29 mouse cellular contexts compared by ENCODE assay signal in the genomic region with DNA sequence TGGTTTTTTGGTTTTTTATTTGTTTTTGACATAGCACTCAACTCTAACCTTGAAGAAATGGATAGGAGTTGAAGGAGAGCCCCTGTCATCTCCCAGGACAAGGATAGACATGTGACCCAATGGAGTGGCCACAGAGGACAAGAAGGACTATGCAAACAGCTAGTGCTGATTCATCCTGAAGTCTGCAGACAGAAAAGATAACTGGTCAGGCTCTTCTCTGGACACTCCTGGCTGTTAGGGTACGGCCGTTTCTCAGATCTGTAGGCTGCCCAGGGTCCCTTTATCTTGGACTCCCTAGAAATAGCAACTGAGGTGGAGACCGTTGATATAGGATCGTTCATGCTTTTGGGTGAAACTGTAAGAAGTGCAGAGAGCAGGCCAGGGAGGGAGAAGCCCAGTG. TPM values are rescaled to one million over a fixed set of nuclear protein-coding genes. Genes with fewer than 3 reads are reported as not detected.
DNase-seq lines count a peak whose midpoint lies in the region; ATAC-seq and TF ChIP-seq lines count a peak whose summit lies in the region.
"Had no signal": no experiment of that assay in that cellular context is flagged by ENCODE, and none has a peak within 500 bp of the region (broad histone marks: within the 10 kb centered on the region; RNA-seq: fewer than 3 reads in every experiment).

No protein-coding gene starts in this region.

- H3K4me3 ChIP-seq in heart, embryonic 10.5 days = no peak overlapping the region
- H3K4me3 ChIP-seq in liver, embryonic 12.5 days = peak overlapping the region; percentile 25; the same call in 1 of the 2 replicates
- H3K4me3 ChIP-seq in liver, postnatal 0 days (ENCODE audit: low read depth, low read length) = no peak overlapping the region
- H3K4me3 ChIP-seq in layer of hippocampus, adult 2 months = no peak overlapping the region
- H3K4me3 ChIP-seq: embryonic facial prominence, embryonic 10.5 days; embryonic facial prominence, embryonic 15.5 days; forebrain, embryonic 10.5 days; forebrain, embryonic 15.5 days; intestine, embryonic 15.5 days; limb, embryonic 10.5 days; limb, embryonic 15.5 days; lung, embryonic 15.5 days; midbrain, embryonic 10.5 days; midbrain, embryonic 15.5 days had no signal

- TF ChIP-seq CTCF in liver, postnatal 0 days (IDR thresholded peaks at IDR 0.05; ENCODE audit: low read depth) = no peak
- TF ChIP-seq CTCF in layer of hippocampus, adult 2 months (conservative IDR thresholded peaks at IDR 0.05) = no peak

- H3K4me2 ChIP-seq in liver, embryonic 12.5 days = peak overlapping the region; percentile 59
- H3K4me2 ChIP-seq in liver, postnatal 0 days (ENCODE audit: low read depth, low read length) = peak overlapping the region; percentile 48
- H3K4me2 ChIP-seq: embryonic facial prominence, embryonic 15.5 days; forebrain, embryonic 15.5 days; intestine, embryonic 15.5 days; limb, embryonic 15.5 days; lung, embryonic 15.5 days; midbrain, embryonic 15.5 days had no signal

- 36% methylated on average over 4 of the region's 4 CpGs for WGBS in heart, embryonic 10.5 days
- WGBS in liver, embryonic 12.5 days (ENCODE audit: insufficient replicate concordance) = 22% methylated on average over 4 of the region's 4 CpGs
- 64% methylated on average over 4 of the region's 4 CpGs for WGBS in liver, postnatal 0 days (ENCODE audit: insufficient replicate concordance)

- peak overlapping the region; percentile 59 for H3K9ac ChIP-seq in liver, embryonic 12.5 days
- H3K9ac ChIP-seq in liver, postnatal 0 days (replicated peaks) = no peak overlapping the region
- H3K9ac ChIP-seq: embryonic facial prominence, embryonic 15.5 days; forebrain, embryonic 15.5 days; intestine, embryonic 15.5 days; limb, embryonic 15.5 days; lung, embryonic 15.5 days; midbrain, embryonic 15.5 days had no signal

- H3K27me3 ChIP-seq in heart, embryonic 10.5 days (ENCODE audit: insufficient read depth, poor library complexity, severe bottlenecking) = 0 out of 2 replicates have a peak, but pooled peaks cover 4% of the 10 kb centered on the region
- no peaks in the 10 kb centered on the region for H3K27me3 ChIP-seq in liver, embryonic 12.5 days (replicated peaks)
- H3K27me3 ChIP-seq in liver, postnatal 0 days (ENCODE audit: insufficient read depth, low read length) = no peaks in the 10 kb centered on the region
- H3K27me3 ChIP-seq: embryonic facial prominence, embryonic 15.5 days; forebrain, embryonic 15.5 days; intestine, embryonic 15.5 days; limb, embryonic 15.5 days; lung, embryonic 15.5 days; midbrain, embryonic 15.5 days had no signal

- TF ChIP-seq EP300 in liver, postnatal 0 days (IDR thresholded peaks at IDR 0.05; ENCODE audit: low read depth) = no peak

- peaks cover 14% of the 10 kb centered on the region; the same call in 1 of the 2 replicates for H3K4me1 ChIP-seq in heart, embryonic 10.5 days
- peaks cover 71% of the 10 kb centered on the region for H3K4me1 ChIP-seq in liver, embryonic 12.5 days
- H3K4me1 ChIP-seq in liver, postnatal 0 days (ENCODE audit: insufficient read depth) = peaks cover 35% of the 10 kb centered on the region
- H3K4me1 ChIP-seq: embryonic facial prominence, embryonic 10.5 days; embryonic facial prominence, embryonic 15.5 days; forebrain, embryonic 10.5 days; forebrain, embryonic 15.5 days; intestine, embryonic 15.5 days; limb, embryonic 10.5 days; limb, embryonic 15.5 days; lung, embryonic 15.5 days; midbrain, embryonic 10.5 days; midbrain, embryonic 15.5 days had no signal

- no peaks in the 10 kb centered on the region for H3K9me3 ChIP-seq in heart, embryonic 10.5 days
- H3K9me3 ChIP-seq in liver, embryonic 12.5 days (replicated peaks) = no peaks in the 10 kb centered on the region
- H3K9me3 ChIP-seq in liver, postnatal 0 days (ENCODE audit: low read length) = no peaks in the 10 kb centered on the region
- H3K9me3 ChIP-seq: embryonic facial prominence, embryonic 10.5 days; embryonic facial prominence, embryonic 15.5 days; forebrain, embryonic 10.5 days; forebrain, embryonic 15.5 days; G1E; intestine, embryonic 15.5 days; limb, embryonic 10.5 days; limb, embryonic 15.5 days; lung, embryonic 15.5 days; midbrain, embryonic 10.5 days; midbrain, embryonic 15.5 days had no signal

- intact Hi-C loops in heart, postnatal 10 days (cut with DNase I) = no loop called here

- peak overlapping the region; percentile 62 for H3K27ac ChIP-seq in heart, embryonic 10.5 days
- H3K27ac ChIP-seq in liver, embryonic 12.5 days = peak overlapping the region; percentile 99
- H3K27ac ChIP-seq in liver, postnatal 0 days (ENCODE audit: low read depth) = peak overlapping the region; percentile 9; the same call in 1 of the 2 replicates
- H3K27ac ChIP-seq in layer of hippocampus, adult 2 months = no peak overlapping the region
- H3K27ac ChIP-seq: embryonic facial prominence, embryonic 10.5 days; embryonic facial prominence, embryonic 15.5 days; forebrain, embryonic 10.5 days; forebrain, embryonic 15.5 days; hindbrain, postnatal 0 days; intestine, embryonic 15.5 days; limb, embryonic 10.5 days; limb, embryonic 15.5 days; lung, embryonic 15.5 days; midbrain, embryonic 10.5 days; midbrain, embryonic 15.5 days had no signal

- peak; percentile 87 for DNase-seq in heart, embryonic 10.5 days (ENCODE audit: low spot score)
- DNase-seq in heart, postnatal 10 days = no peak
- DNase-seq in liver, postnatal 0 days = no peak
- DNase-seq in thymus, postnatal 25 days = no peak
- DNase-seq in layer of hippocampus, adult 2 months (ENCODE audit: low spot score in 2 of 2) = no peak
- DNase-seq: adrenal gland, postnatal 25 days; cerebellum, adult 18-20 months; cerebellum, postnatal 14 days; kidney, adult 2 months; kidney, postnatal 4 days; layer of hippocampus, adult 9-11 months; spleen, adult 18-20 months; thymus, postnatal 14 days had no signal

- ATAC-seq in erythroblast, adult 5-6 weeks (replicated peaks; ENCODE audit: low FRiP score, poor library complexity, severe bottlenecking) = peak; percentile 40
- peak; percentile 46 for ATAC-seq in liver, embryonic 12.5 days
- ATAC-seq in liver, postnatal 0 days = no peak
- ATAC-seq: forebrain, embryonic 15.5 days; hindbrain, postnatal 0 days; intestine, embryonic 15.5 days; midbrain, embryonic 15.5 days had no signal

- H3K36me3 ChIP-seq in heart, embryonic 10.5 days = no peaks in the 10 kb centered on the region
- H3K36me3 ChIP-seq in liver, embryonic 12.5 days = no peaks in the 10 kb centered on the region
- H3K36me3 ChIP-seq in liver, postnatal 0 days (replicated peaks; ENCODE audit: insufficient read depth, low read length) = no peaks in the 10 kb centered on the region
- H3K36me3 ChIP-seq: embryonic facial prominence, embryonic 10.5 days; embryonic facial prominence, embryonic 15.5 days; forebrain, embryonic 10.5 days; forebrain, embryonic 15.5 days; G1E; intestine, embryonic 15.5 days; limb, embryonic 10.5 days; limb, embryonic 15.5 days; lung, embryonic 15.5 days; midbrain, embryonic 10.5 days; midbrain, embryonic 15.5 days had no signal

RNA-seq across cellular contexts. Expression of a gene that starts 55.1 kb away (rescaled TPM):
- polyA plus RNA-seq in heart, embryonic 10.5 days (2016; fragmentation: Nextera tagmentation; extraction: Ambion mirVana) = 0.18 and 0.38 TPM in 2 replicates
- 10 to 100 TPM; 11.6 to 13.0 TPM for total RNA-seq in heart, postnatal 10 days (2021)
- not detected in 2 replicates for total RNA-seq in erythroblast, adult 5-6 weeks (2015; ENCODE audit: low replicate concordance)
- total RNA-seq in erythroblast, adult 5-6 weeks (2017; ENCODE audit: low replicate concordance) = 0.09 TPM in 1 of 2 replicates, not detected in the other
- polyA plus RNA-seq in liver, embryonic 12.5 days (2016; fragmentation: Nextera tagmentation; extraction: Ambion mirVana) = 0.02 TPM in 1 of 2 replicates, not detected in the other
- 0.05 TPM in 2 replicates for polyA plus RNA-seq in liver, postnatal 0 days (2015; fragmentation: Nextera tagmentation; extraction: Ambion mirVana)
- 1 to 10 TPM; 2.3 to 2.4 TPM for total RNA-seq in layer of hippocampus, adult 2 months (2021)
- total RNA-seq: megakaryocyte progenitor cell, adult 5-6 weeks; neutrophil, adult 5-6 weeks had no signal
- polyA plus RNA-seq: G1E had no signal
